ENCODE assay signal across 20 mouse cellular contexts in genomic region chr19:37252104-37252503, GRCm38 (mm10). TPM values are rescaled to one million over a fixed set of nuclear protein-coding genes. Genes with fewer than 3 reads are reported as not detected.
DNase-seq lines count a peak whose midpoint lies in the region; TF ChIP-seq lines count a peak whose summit lies in the region.
"Had no signal": no experiment of that assay in that cellular context is flagged by ENCODE, and none has a peak within 500 bp of the region (broad histone marks: within the 10 kb centered on the region; RNA-seq: fewer than 3 reads in every experiment).

No protein-coding gene starts in this region.

- H3K4me3 ChIP-seq in MEL (ENCODE audit: control insufficient read depth in 1 of 2, insufficient read depth in 1 of 2, low read depth in 2 of 2, low read length in 2 of 2), result 0 out of 4 replicates have a peak overlapping the region, but pooled peaks of 1 of the 2 experiments have one; percentile 32
- H3K4me3 ChIP-seq: embryonic facial prominence, embryonic 13.5 days; forebrain, embryonic 15.5 days; hindbrain, embryonic 13.5 days; liver, embryonic 13.5 days; lung, embryonic 15.5 days had no signal

- H3K79me2 ChIP-seq in MEL (ENCODE audit: control insufficient read depth, insufficient read depth, low read length, poor library complexity), result no peaks in the 10 kb centered on the region

- no peaks in the 10 kb centered on the region for H3K4me1 ChIP-seq in MEL (ENCODE audit: control insufficient read depth in 1 of 2, insufficient read depth in 2 of 2, low read length in 2 of 2)
- H3K4me1 ChIP-seq: embryonic facial prominence, embryonic 13.5 days; forebrain, embryonic 15.5 days; hindbrain, embryonic 13.5 days; lung, embryonic 15.5 days had no signal

- no peaks in the 10 kb centered on the region for H3K36me3 ChIP-seq in MEL (ENCODE audit: control insufficient read depth in 1 of 2, insufficient read depth in 2 of 2, low read length in 2 of 2)
- H3K36me3 ChIP-seq: embryonic facial prominence, embryonic 13.5 days; forebrain, embryonic 15.5 days; hindbrain, embryonic 13.5 days; liver, embryonic 13.5 days; lung, embryonic 15.5 days had no signal

- no peaks in the 10 kb centered on the region for H3K27me3 ChIP-seq in MEL (ENCODE audit: control insufficient read depth in 1 of 2, insufficient read depth in 2 of 2, low read length in 2 of 2)
- H3K27me3 ChIP-seq: embryonic facial prominence, embryonic 13.5 days; forebrain, embryonic 15.5 days; hindbrain, embryonic 13.5 days; liver, embryonic 13.5 days; lung, embryonic 15.5 days had no signal

- DNase-seq in cerebellum, postnatal 10 days, result peak; percentile 50 to 60
- DNase-seq in cerebellum, adult 9-10 months, result no peak
- DNase-seq in A20 (ENCODE audit: low read depth, low spot score) (peak; percentile 44), MEL (ENCODE audit: low read depth, low spot score) (peak; percentile 81)
- peak; percentile 19 for DNase-seq in induced T-regulatory cell, adult 2 months (ENCODE audit: low read depth)
- DNase-seq in kidney, postnatal 36 days, result no peak
- DNase-seq in heart, adult 18-20 months, result no peak
- DNase-seq: adrenal gland, postnatal 25 days; cerebellum, adult 9-11 months; gastrocnemius, postnatal 25 days; heart, postnatal 36 days; kidney, adult 2 months; liver, embryonic 13.5 days; thymus, postnatal 14 days had no signal

- TF ChIP-seq POLR2A in MEL (IDR thresholded peaks at IDR 0.05; ENCODE audit: control insufficient read depth in 1 of 2, insufficient read depth in 1 of 2, low read depth in 1 of 2, low read length in 2 of 2, poor library complexity in 1 of 2), result peak in 1 of 2 experiments; percentile 37; a peak in 2 of 4 replicates

- TF ChIP-seq EP300 in MEL (IDR thresholded peaks at IDR 0.05; ENCODE audit: low read depth in 1 of 2, low read length in 2 of 2), result no peak

- no peak for TF ChIP-seq CTCF in MEL (IDR thresholded peaks at IDR 0.05 in 2 of 3, conservative IDR thresholded peaks at IDR 0.05 in 1 of 3; ENCODE audit: control insufficient read depth in 1 of 3, insufficient read depth in 1 of 3, low read depth in 2 of 3, low read length in 3 of 3, poor library complexity in 1 of 3, severe bottlenecking in 1 of 3)

- no peak overlapping the region for H3K27ac ChIP-seq in MEL (ENCODE audit: control insufficient read depth, low read depth, low read length)
- H3K27ac ChIP-seq: embryonic facial prominence, embryonic 13.5 days; forebrain, embryonic 15.5 days; hindbrain, embryonic 13.5 days; kidney, postnatal 0 days; liver, embryonic 13.5 days; lung, embryonic 15.5 days; macrophage had no signal

- H3K9ac ChIP-seq in MEL (ENCODE audit: control insufficient read depth, low read depth, low read length, poor library complexity, severe bottlenecking), result no peak overlapping the region
- H3K9ac ChIP-seq: embryonic facial prominence, embryonic 13.5 days; forebrain, embryonic 15.5 days; hindbrain, embryonic 13.5 days; liver, embryonic 13.5 days; lung, embryonic 15.5 days had no signal

- no peaks in the 10 kb centered on the region for H3K9me3 ChIP-seq in MEL (replicated peaks; ENCODE audit: insufficient read depth, low read length)
- H3K9me3 ChIP-seq: embryonic facial prominence, embryonic 13.5 days; forebrain, embryonic 15.5 days; hindbrain, embryonic 13.5 days; liver, embryonic 13.5 days; lung, embryonic 15.5 days had no signal

- TF ChIP-seq RAD21 in MEL (IDR thresholded peaks at IDR 0.05; ENCODE audit: low read depth, low read length), result no peak

TF ChIP-seq in MEL, 35 proteins besides CTCF, POLR2A, EP300 and RAD21:
- TF ChIP-seq GABPA (IDR thresholded peaks at IDR 0.05; ENCODE audit: low read depth, low read length) (no peak), MYB (IDR thresholded peaks at IDR 0.05; ENCODE audit: low read depth, low read length) (no peak), ZC3H11A (IDR thresholded peaks at IDR 0.05; ENCODE audit: low read depth, low read length) (no peak), TBP (IDR thresholded peaks at IDR 0.05; ENCODE audit: low read depth, low read length) (peak; percentile 72), ZKSCAN1 (IDR thresholded peaks at IDR 0.05; ENCODE audit: low read depth, low read length) (no peak), GATA1 (IDR thresholded peaks at IDR 0.05; ENCODE audit: low read depth, low read length) (peak; percentile 60), MYC (IDR thresholded peaks at IDR 0.05; ENCODE audit: low read depth, low read length) (0 out of 2 replicates have a peak, but pooled peaks have one; percentile 17), MEF2A (IDR thresholded peaks at IDR 0.05; ENCODE audit: extremely low read depth, insufficient replicate concordance, low read depth, low read length, poor library complexity, severe bottlenecking) (no peak), JUND (IDR thresholded peaks at IDR 0.05; ENCODE audit: low read depth, low read length) (no peak), USF1 (IDR thresholded peaks at IDR 0.05; ENCODE audit: low read depth, low read length) (no peak), NELFE (IDR thresholded peaks at IDR 0.05; ENCODE audit: low read depth, low read length) (no peak)

RNA-seq across cellular contexts. Expression of gene Cpeb3, which starts 43.7 kb away (rescaled TPM):
- 0.29 and 0.35 TPM in 2 replicates for total RNA-seq in MEL (2012; rRNA removed)
- polyA plus RNA-seq in MEL (2012; ENCODE audit: insufficient read depth in 1 of 2, insufficient read length in 2 of 2, low read depth in 1 of 2, low replicate concordance in 2 of 2, missing spikeins in 1 of 2), result under 1 TPM in 1 of 2 experiments, not detected in 1; 0.93 TPM
- total RNA-seq in heart, adult 18-20 months (2021), result 10 to 100 TPM; 75.0 to 78.1 TPM

RNA-seq across cellular contexts. Expression of gene March5, which starts 44.8 kb away (rescaled TPM):
- 65.6 and 68.5 TPM in 2 replicates for total RNA-seq in MEL (2012; rRNA removed)
- 10 to 100 TPM in 1 of 2 experiments, not detected in 1; 83.5 TPM for polyA plus RNA-seq in MEL (2012; ENCODE audit: insufficient read depth in 1 of 2, insufficient read length in 2 of 2, low read depth in 1 of 2, low replicate concordance in 2 of 2, missing spikeins in 1 of 2)
- 10 to 100 TPM; 83.4 to 86.0 TPM for total RNA-seq in heart, adult 18-20 months (2021)

Comparison
In these comparisons a context has a peak if more than half of its experiments do, and no peak if none do; other contexts are left out.
1. DNase-seq: peak in cerebellum, postnatal 10 days (2 of 2), A20 (single experiment), MEL (single experiment) and induced T-regulatory cell, adult 2 months (single experiment); none in cerebellum, adult 9-10 months (single experiment), kidney, postnatal 36 days (0 of 2) and heart, adult 18-20 months (0 of 2).
2. RNA of gene Cpeb3, which starts 43.7 kb away (total RNA-seq): 75.0 to 78.1 TPM in heart, adult 18-20 months; 0.29 to 0.35 TPM in MEL; every median in the first group is over 10 times any median in the second.